ENCODE assay signal across 8 mouse cellular contexts in the genomic region with DNA sequence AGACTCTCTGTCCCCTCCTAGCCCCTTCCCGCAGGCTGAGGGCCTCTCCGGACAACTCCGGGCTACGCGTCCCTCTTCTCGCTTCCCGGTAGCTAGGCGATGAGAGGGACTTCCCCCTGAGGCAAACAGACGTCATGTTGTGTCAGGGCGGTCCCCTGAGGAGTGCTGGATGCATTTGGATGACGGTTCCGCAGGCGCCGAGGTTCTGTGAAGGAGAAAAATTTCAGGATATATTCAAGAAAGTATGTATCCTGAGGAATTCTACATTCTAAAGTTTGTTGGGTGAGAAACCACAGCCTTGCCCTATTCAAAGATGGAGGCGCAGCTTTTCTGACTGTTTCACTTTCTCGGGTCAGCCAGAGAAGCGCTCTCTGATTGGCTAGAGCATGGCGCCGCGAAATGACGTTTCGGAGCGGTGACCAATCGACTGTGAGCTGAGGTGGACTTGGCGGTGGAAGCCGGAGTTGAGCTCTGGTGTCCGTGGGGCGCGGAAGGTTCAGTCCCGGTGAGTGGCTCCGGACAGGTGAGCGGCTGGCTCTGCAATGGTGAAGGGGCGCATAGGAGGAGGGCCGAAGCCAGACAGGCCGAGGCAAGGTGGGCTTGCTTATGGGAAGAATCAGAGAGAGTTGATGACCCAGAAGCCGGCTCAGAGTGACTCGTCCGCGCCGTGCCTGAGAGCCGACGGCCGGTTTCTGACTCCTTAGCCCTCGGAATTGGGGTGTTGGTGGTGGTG. TPM values are rescaled to one million over a fixed set of nuclear protein-coding genes. Genes with fewer than 3 reads are reported as not detected.
A peak's percentile ranks its signal among the peaks of the same experiment; 100 is the strongest.
DNase-seq lines count a peak whose midpoint lies in the region; ATAC-seq and TF ChIP-seq lines count a peak whose summit lies in the region.

Gene Sec23b (plus strand): TSS at position 410 of the 733 bp plus-strand sequence.

- TF ChIP-seq POLR2A in cortical plate, adult 2 months (IDR thresholded peaks at IDR 0.05; ENCODE audit: extremely low read depth, insufficient read depth, low read length) = peak; percentile 67

- no peaks in the 10 kb centered on the region for H3K9me3 ChIP-seq in megakaryocyte, embryonic 14.5 days

- TF ChIP-seq CTCF in cortical plate, adult 2 months (IDR thresholded peaks at IDR 0.05; ENCODE audit: extremely low read depth, insufficient read depth, low read length) = no peak

- H3K4me3 ChIP-seq in cortical plate, adult 2 months (ENCODE audit: insufficient read depth, low read length) = peak within 1 kb of the TSS; percentile 80
- H3K4me3 ChIP-seq in megakaryocyte, embryonic 14.5 days (replicated peaks) = peak within 1 kb of the TSS; percentile 98

- peak; percentile 95 for ATAC-seq in activated CD4-positive, CD25-positive, alpha-beta regulatory T cell, adult 4 months

- no peaks in the 10 kb centered on the region for H3K27me3 ChIP-seq in megakaryocyte, embryonic 14.5 days (replicated peaks)

- DNase-seq in gastrocnemius, adult 8-10 months (ENCODE audit: low spot score in 2 of 2) = peak; percentile 92
- peak; percentile 95 for DNase-seq in hindlimb bud, embryonic 11.5 days (ENCODE audit: extremely low spot score, low read depth, low spot score)
- DNase-seq in left cerebral cortex, adult 8-10 months (ENCODE audit: low spot score in 2 of 2) = peak; percentile 94 to 95
- DNase-seq in right cerebral cortex, postnatal 10 days (ENCODE audit: low spot score in 2 of 2) = peak; percentile 98 to 99
- DNase-seq in urinary bladder, postnatal 25 days (ENCODE audit: low spot score) = peak; percentile 89

- peak within 1 kb of the TSS; percentile 81 for H3K27ac ChIP-seq in cortical plate, adult 2 months (ENCODE audit: insufficient read depth, low read length)

- H3K4me1 ChIP-seq in cortical plate, adult 2 months (ENCODE audit: control insufficient read depth, insufficient read depth, low read length) = no peaks in the 10 kb centered on the region
- H3K4me1 ChIP-seq in megakaryocyte, embryonic 14.5 days = peaks cover 25% of the 10 kb centered on the region

- H3K36me3 ChIP-seq in megakaryocyte, embryonic 14.5 days (replicated peaks; ENCODE audit: low read length) = peaks cover 20% of the 10 kb centered on the region

RNA-seq across cellular contexts. Expression of gene Sec23b, which starts in this region (rescaled TPM):
- 10 to 100 TPM; 73.8 to 87.4 TPM for polyA plus RNA-seq in activated CD4-positive, CD25-positive, alpha-beta regulatory T cell, adult 4 months (2017; shearing (Covaris generic))
- 52.6 and 55.4 TPM in 2 replicates for polyA plus RNA-seq in cortical plate, adult 2 months (2012; rRNA removed)
- 10 to 100 TPM in 3 of 4 experiments, 1 to 10 TPM in 1; 10.0 to 15.2 (median 11.8) TPM for total RNA-seq in gastrocnemius, adult 8-10 months (2022)
- 10 to 100 TPM; 45.7 to 65.9 (median 51.7) TPM for total RNA-seq in left cerebral cortex, adult 8-10 months (2022)
- polyA plus RNA-seq in megakaryocyte, embryonic 14.5 days (2012; ENCODE audit: insufficient read depth, low replicate concordance) = 4.9 TPM in 1 of 2 replicates, not detected in the other

Comparison
In these comparisons a context has a peak if more than half of its experiments do, and no peak if none do; other contexts are left out.
1. Peak in every context shown above with its lines: DNase-seq, ATAC-seq, H3K4me3 ChIP-seq and H3K27ac ChIP-seq.